Mouse (Mus musculus) heart, adult 2 months (tissue): ENCODE measurements around the gene Adgrv1.

Experiments used
- CTCF ChIP-seq: fragments of 200-600 bp; IDR thresholded peaks from 2 replicates; pipeline ENCODE4 v1.8.1; 2022; ENCODE audit warnings: antibody characterized with exemption, mild to moderate bottlenecking, moderate library complexity
- POLR2A ChIP-seq: fragments of 200-500 bp; IDR thresholded peaks from 2 replicates; pipeline ENCODE4 v1.6.1; 2011; ENCODE audit warnings: mild to moderate bottlenecking, low read depth, low read length, control low read depth; ENCODE audit not compliant: insufficient read depth

- TF ChIP-seq CTCF = no peak
- TF ChIP-seq POLR2A = no peak
Observed at GRCm38 (mm10) chr13:81051448-81051847, 581.5 kb downstream of the Adgrv1 start.
